Mouse (Mus musculus) olfactory bulb, adult 2 months (tissue): Measurements from ENCODE around the gene Meaf6. TPM values are rescaled to one million over a fixed set of nuclear protein-coding genes. Genes with fewer than 3 reads are reported as not detected.

ENCODE experiments used
- H3K27ac ChIP-seq: fragments of 200-500 bp; 2 replicates; pipeline ENCODE4 v1.5.1; 2012; ENCODE audit warnings: low read depth, low read length; ENCODE audit not compliant: insufficient read depth
- H3K4me1 ChIP-seq: fragments of 200-500 bp; 2 replicates; pipeline ENCODE4 v1.6.1; 2012; ENCODE audit warnings: low read length; ENCODE audit not compliant: control insufficient read depth, insufficient read depth
- H3K4me3 ChIP-seq: fragments of 200-500 bp; 2 replicates; pipeline ENCODE4 v1.5.1; 2012; ENCODE audit warnings: mild to moderate bottlenecking, low read depth, low read length, moderate library complexity; ENCODE audit not compliant: insufficient read depth
- CTCF ChIP-seq: fragments of 200-500 bp; IDR thresholded peaks from 2 replicates; pipeline ENCODE4 v1.5.1; 2012; ENCODE audit warnings: low read depth, mild to moderate bottlenecking, low read length, moderate library complexity; ENCODE audit not compliant: insufficient read depth
- POLR2A ChIP-seq: fragments of 200-500 bp; IDR thresholded peaks from 2 replicates; pipeline ENCODE4 v1.6.1; 2012; ENCODE audit warnings: mild to moderate bottlenecking, low read depth, low read length, moderate library complexity; ENCODE audit not compliant: insufficient read depth
- WGBS: fragments of 180-500 bp; shearing (Covaris S2); methylation state at CpG from one replicate; pipeline ENCODE4 v1.1.7; 2018; 5-methylcytosine and 5-hydroxymethylcytosine counted together
- polyA plus RNA-seq: library from polyadenylated mRNA; stranded (reverse); fragments of >200 nt; gene quantifications from 2 replicates; pipeline ENCODE4 v1.2.4, GENCODE M21; 2012; ENCODE audit warnings: low replicate concordance; ENCODE audit not compliant: missing spikeins, insufficient read depth, insufficient read length

The Meaf6 gene
- polyA plus RNA-seq, 1 experiment, result not detected

- H3K27ac ChIP-seq, result no peak within 1 kb of the TSS
- WGBS, result 2% methylated on average over 26 of the region's 26 CpGs
These were observed 19.2 kb upstream of the Meaf6 start, which contains the start of gene Dnali1 for GRCm38 (mm10) chr4:125065517-125066307. Gene Dnali1, minus strand, starts transcription at chr4:125065703.

DNA sequence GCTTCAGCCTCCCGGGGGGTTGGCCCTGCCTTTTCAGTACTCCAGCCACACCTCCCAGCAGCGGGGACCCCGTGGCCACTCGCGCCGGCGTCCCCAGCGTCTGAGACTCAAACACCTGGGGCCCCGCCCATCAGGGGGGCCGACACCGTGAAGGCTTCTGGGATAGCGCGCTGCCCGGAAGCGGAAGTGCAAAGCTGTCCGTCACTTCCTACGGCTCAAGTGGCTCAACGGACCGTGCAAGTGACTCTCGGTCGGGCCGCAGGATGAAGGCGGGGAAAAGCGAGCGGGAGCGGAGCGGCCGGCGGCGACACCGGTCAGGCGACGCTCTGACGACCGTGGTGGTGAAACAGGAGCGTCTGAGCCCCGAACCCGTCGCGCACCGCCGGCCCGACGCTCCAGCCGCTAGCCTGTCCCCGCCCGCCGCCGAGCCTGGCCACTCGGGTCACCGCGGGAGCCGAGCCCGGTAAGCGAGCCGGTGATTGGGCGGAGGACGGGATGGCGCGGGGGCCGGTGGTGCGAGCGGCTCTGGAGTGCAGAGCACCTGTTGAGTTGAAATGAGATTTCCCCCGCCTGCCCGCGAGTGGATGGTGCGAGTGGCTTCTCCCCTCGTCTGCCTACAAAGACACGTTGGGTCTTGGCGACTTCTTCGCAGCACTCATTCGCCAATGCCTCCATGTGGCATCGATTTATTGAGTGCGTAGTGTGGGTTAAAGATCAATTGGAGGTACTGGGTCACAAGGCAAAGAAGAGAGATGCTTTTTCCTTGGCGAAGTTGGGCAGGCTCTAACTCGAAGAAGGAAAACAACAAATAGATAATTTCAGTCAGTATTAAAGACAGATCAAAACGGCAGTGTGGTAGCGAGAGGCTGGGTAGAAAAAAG lies 18.2 kb upstream of the Meaf6 start, which contains the start of gene Snip1:
Snip1 (plus strand) TSS at position 183 of the 881 bp plus-strand sequence.
- 1% methylated on average over 78 of the region's 78 CpGs for WGBS
- peak; percentile 80 for TF ChIP-seq POLR2A
- TF ChIP-seq CTCF, result no peak
- peaks cover 3% of the 10 kb centered on the region for H3K4me1 ChIP-seq
- no peak within 1 kb of the TSS for H3K27ac ChIP-seq
- peak within 1 kb of the TSS; percentile 77 for H3K4me3 ChIP-seq

More at GRCm38 (mm10) chr4:125065517-125066307, 19.2 kb upstream of the Meaf6 start, which contains the start of gene Dnali1:
- peaks cover 3% of the 10 kb centered on the region for H3K4me1 ChIP-seq
- peak within 1 kb of the TSS; percentile 77 for H3K4me3 ChIP-seq
- TF ChIP-seq CTCF, result no peak
- no peak for TF ChIP-seq POLR2A

DNA sequence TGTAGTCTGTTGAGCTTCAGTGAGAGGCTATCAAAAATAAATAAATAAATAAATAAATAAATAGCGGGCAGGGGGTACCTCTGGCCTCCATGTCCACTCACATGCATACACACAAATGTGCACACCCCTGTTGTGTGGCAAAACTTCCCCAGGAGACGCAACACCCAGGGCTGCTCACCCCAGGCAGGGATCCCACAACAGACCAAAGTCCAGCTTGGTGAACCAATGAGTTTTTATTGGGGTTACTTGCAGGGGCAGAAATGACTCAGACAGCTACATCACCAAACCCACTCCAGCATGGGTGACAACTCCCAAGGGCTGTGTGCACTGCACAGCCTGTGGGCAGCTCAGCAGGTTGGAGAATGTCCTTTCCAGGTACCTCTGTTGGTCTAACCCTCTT lies 7.2 kb upstream of the Meaf6 start:
- Histone ChIP-seq H3K27ac (no peak overlapping the region), H3K4me1 (no peaks in the 10 kb centered on the region), H3K4me3 (no peak overlapping the region)
- WGBS, result 95% methylated on average over 2 of the region's 2 CpGs
- TF ChIP-seq CTCF, result no peak
- TF ChIP-seq POLR2A, result no peak

DNA sequence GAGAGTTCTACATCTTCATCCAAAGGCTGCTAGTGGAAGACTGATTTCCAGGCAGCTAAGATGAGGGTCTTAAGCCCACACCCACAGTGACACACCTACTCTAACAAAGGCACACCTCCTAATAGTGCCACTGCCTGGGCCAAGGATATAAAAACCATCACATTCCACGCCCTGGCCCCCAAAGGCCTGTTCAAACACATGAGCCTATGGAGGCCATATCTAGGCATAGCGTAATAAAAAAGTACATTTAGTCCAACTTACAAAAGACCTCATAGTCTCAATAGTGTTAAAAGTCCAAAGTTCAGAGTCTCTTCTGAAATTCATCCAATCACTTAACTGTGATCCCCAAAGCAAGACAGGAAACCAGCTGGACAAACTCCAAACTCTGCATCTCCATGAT lies 6.2 kb upstream of the Meaf6 start:
- H3K4me3 ChIP-seq, result no peak overlapping the region

GRCm38 (mm10) chr4:125085346-125085841 lies 460 bp downstream of the Meaf6 start:
- H3K4me3 ChIP-seq, result peak overlapping the region; percentile 93
- peaks cover 5% of the 10 kb centered on the region; the same call in 1 of the 2 replicates for H3K4me1 ChIP-seq
- TF ChIP-seq CTCF (no peak), POLR2A (no peak)
- under 1% methylated on average over 45 of the region's 45 CpGs for WGBS
- H3K27ac ChIP-seq, result peak overlapping the region; percentile 88

More for the DNA sequence above, 6.2 kb upstream of the Meaf6 start:
- TF ChIP-seq CTCF, result no peak
- no peak for TF ChIP-seq POLR2A
- Histone ChIP-seq H3K4me1 (no peaks in the 10 kb centered on the region), H3K27ac (no peak overlapping the region)
- WGBS, result 98% methylated on average over 2 of the region's 2 CpGs

DNA sequence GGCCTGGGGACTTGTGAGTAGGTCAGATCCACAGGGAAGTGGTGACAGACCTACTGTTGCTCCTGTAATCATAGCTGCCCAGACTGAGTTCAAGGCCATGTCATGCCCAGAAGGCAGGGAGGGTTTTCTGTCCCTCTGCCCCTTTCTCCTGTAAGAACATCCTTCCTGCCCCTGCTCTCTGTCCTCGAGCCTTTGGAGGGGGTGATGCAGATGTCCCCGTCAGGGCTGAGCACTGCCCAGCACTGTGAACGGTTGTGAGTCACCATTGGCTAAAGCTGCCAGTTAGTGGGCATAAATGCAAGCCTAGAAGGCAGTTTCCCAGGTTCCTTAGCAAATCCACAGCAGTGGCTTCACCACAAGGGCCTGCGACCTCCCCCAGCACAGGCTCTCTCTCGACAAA lies 8.1 kb downstream of the Meaf6 start:
- no peak for TF ChIP-seq CTCF
- no peak for TF ChIP-seq POLR2A
- WGBS, result 89% methylated on average over 5 of the region's 5 CpGs
- peaks cover 6% of the 10 kb centered on the region; the same call in 1 of the 2 replicates for H3K4me1 ChIP-seq
- H3K27ac ChIP-seq, result no peak overlapping the region
- H3K4me3 ChIP-seq, result no peak overlapping the region

DNA sequence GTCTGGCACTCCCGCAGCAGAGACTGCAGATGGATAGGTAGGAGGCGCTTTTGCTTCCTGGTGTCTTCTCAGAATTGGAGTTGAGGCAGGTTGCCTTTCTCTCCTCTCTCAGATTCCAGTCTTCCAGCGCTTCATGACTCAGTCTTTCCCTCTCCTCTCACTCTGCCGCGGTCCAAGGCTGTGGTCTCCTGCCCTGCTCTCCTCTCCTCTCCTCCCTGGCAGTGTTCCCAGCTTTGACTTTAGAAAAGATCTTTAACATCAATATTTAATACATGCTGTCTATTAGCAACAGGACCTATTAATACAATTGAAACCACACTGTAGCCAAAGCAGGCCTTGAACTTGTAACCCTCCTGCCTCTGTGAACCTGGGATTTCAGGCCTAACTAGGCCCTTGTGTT lies 11.1 kb downstream of the Meaf6 start:
- 78% methylated on average over 5 of the region's 5 CpGs for WGBS
- Histone ChIP-seq H3K4me3 (no peak overlapping the region), H3K27ac (no peak overlapping the region), H3K4me1 (peaks cover 6% of the 10 kb centered on the region; the same call in 1 of the 2 replicates)
- no peak for TF ChIP-seq POLR2A
- no peak for TF ChIP-seq CTCF

DNA sequence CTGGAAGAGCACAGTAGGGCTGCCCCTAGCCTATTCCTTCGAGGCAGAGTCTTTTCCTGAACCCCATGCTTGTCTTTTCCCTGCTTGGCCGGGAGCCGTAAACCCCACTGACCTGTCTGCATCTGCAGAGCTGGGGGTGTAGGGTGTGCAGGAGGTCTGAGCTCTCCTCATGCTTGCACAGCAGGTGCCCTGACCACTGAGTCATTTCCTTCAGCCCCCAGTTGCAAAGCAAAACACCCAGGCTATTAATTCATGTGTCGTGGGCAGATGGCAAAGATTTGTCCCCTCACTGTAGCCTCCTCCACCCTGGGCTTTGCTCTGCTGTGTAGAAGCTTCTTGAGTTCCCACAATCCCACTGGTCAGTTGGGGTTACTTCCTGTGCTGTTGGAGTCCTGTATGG lies 12.5 kb downstream of the Meaf6 start:
- WGBS, result 58% methylated on average over 4 of the region's 4 CpGs
- H3K4me1 ChIP-seq, result peaks cover 6% of the 10 kb centered on the region; the same call in 1 of the 2 replicates
- TF ChIP-seq POLR2A (no peak), CTCF (no peak)
- no peak overlapping the region for H3K27ac ChIP-seq
- no peak overlapping the region for H3K4me3 ChIP-seq

DNA sequence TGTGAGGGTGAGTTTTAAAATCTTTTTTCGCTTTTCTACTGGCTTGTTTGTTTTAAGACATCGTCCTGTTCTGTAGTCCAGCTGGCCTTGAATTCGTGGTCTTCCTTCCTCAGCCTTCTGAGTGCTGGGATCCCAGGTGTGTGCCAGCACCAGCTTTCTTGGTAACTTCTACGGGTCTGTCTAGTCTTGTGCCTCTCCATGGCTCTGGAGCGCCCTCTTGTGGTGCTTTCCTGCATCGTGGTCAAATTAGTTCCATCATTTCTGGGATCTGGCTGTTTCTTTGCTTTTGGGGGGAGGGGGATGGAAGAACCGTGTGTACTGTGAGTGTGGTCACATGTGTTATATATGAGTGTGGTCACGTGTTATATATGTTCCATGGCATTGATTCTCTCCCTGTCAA lies 14.5 kb downstream of the Meaf6 start:
- WGBS, result 10% methylated on average over 8 of the region's 8 CpGs
- H3K4me3 ChIP-seq, result no peak overlapping the region
- TF ChIP-seq POLR2A (no peak), CTCF (peak; percentile 51)
- peaks cover 6% of the 10 kb centered on the region; the same call in 1 of the 2 replicates for H3K4me1 ChIP-seq
- H3K27ac ChIP-seq, result no peak overlapping the region
